Mouse (Mus musculus) adrenal gland, adult (tissue): ENCODE measurements at regions not wholly inside any gene's neighbourhood (a gene's known extent, or its start where the extent isn't known, plus 50 kb on each side); places are given as distances from the start of the nearest gene placed in this dataset.
"Not testable (repeated sequence)": the region's sequence is repeated elsewhere in the genome, so short reads cannot be mapped to it uniquely, and the experiment has no call there.

Experiments used
- DNase-seq, 2 experiments: peaks; one replicate each; pipeline ENCODE4 v3.0.0; 2022 to 2023; ENCODE audit warnings: low spot score in 1 of 2; ENCODE audit not compliant: inconsistent age in 2 of 2

GRCm38 (mm10) chr1:166899238-166899637 lies 102.0 kb upstream of the Fam78b start:
- no peak for DNase-seq

GRCm38 (mm10) chr1:166900028-166900427 lies 101.2 kb upstream of the Fam78b start:
- DNase-seq: no peak

- DNase-seq: no peak
Observed at GRCm38 (mm10) chr1:166900441-166901161, 100.6 kb upstream of the Fam78b start.

GRCm38 (mm10) chr1:166901574-166901973 lies 99.6 kb upstream of the Fam78b start:
- no peak for DNase-seq

GRCm38 (mm10) chr1:166903417-166903816 lies 97.8 kb upstream of the Fam78b start:
- no peak for DNase-seq

- peak; percentile 31 to 74 for DNase-seq
Observed at GRCm38 (mm10) chr1:166908231-166908805, 92.9 kb upstream of the Fam78b start.

- DNase-seq: not testable (repeated sequence)
Observed at GRCm38 (mm10) chr1:166912195-166912594, 89.0 kb upstream of the Fam78b start.

- DNase-seq: no peak
Observed at GRCm38 (mm10) chr1:166922911-166923712, 78.1 kb upstream of the Fam78b start.

- no peak for DNase-seq
Observed at GRCm38 (mm10) chr1:166923713-166923975, 77.6 kb upstream of the Fam78b start.

GRCm38 (mm10) chr1:166924126-166924525 lies 77.1 kb upstream of the Fam78b start:
- no peak for DNase-seq

- no peak for DNase-seq
Observed at GRCm38 (mm10) chr1:166926078-166926477, 75.1 kb upstream of the Fam78b start.

- DNase-seq: not testable (repeated sequence)
Observed at GRCm38 (mm10) chr1:166939744-166940143, 61.5 kb upstream of the Fam78b start.

- DNase-seq: not testable (repeated sequence)
Observed at GRCm38 (mm10) chr1:166940146-166941076, 60.8 kb upstream of the Fam78b start.

GRCm38 (mm10) chr1:166942201-166942600 lies 59.0 kb upstream of the Fam78b start:
- no peak for DNase-seq

- no peak for DNase-seq
Observed at GRCm38 (mm10) chr1:166944540-166944939, 56.7 kb upstream of the Fam78b start.

GRCm38 (mm10) chr1:166947844-166948702 lies 53.1 kb upstream of the Fam78b start:
- DNase-seq: no peak
